Mouse (Mus musculus) forebrain, embryonic 16.5 days (tissue): ENCODE measurements around the gene Tmem60. TPM values are rescaled to one million over a fixed set of nuclear protein-coding genes. Genes with fewer than 3 reads are reported as not detected.
A peak's percentile ranks its signal among the peaks of the same experiment; 100 is the strongest.

Experiments
- ATAC-seq: fragments of 200-750 bp; cut with Nextera tagmentation; 2 replicates; pipeline ENCODE4 v1.8.0; 2017; ENCODE audit warnings: mild to moderate bottlenecking, moderate library complexity
- H3K27ac ChIP-seq: fragments of 300-500 bp; sonication (generic); 2 replicates; pipeline ENCODE4 v1.5.1; 2014; ENCODE audit warnings: low read length, control low read depth
- H3K27me3 ChIP-seq: fragments of 300-500 bp; sonication (generic); replicated peaks from 2 replicates; pipeline ENCODE4 v1.6.1; 2014; ENCODE audit warnings: low read length; ENCODE audit not compliant: control insufficient read depth, insufficient read depth
- H3K36me3 ChIP-seq: fragments of 300-500 bp; sonication (generic); 2 replicates; pipeline ENCODE4 v1.6.1; 2014; ENCODE audit not compliant: control insufficient read depth, insufficient read depth
- H3K4me1 ChIP-seq: fragments of 300-500 bp; sonication (generic); replicated peaks from 2 replicates; pipeline ENCODE4 v1.6.1; 2014; ENCODE audit warnings: low read length; ENCODE audit not compliant: control insufficient read depth, insufficient read depth
- H3K4me2 ChIP-seq: fragments of 300-500 bp; sonication (generic); 2 replicates; pipeline ENCODE4 v1.6.1; 2014; ENCODE audit warnings: mild to moderate bottlenecking, low read length, control low read depth
- H3K4me3 ChIP-seq: fragments of 300-500 bp; sonication (generic); replicated peaks from 2 replicates; pipeline ENCODE4 v1.5.1; 2014; ENCODE audit warnings: mild to moderate bottlenecking, low read length, control low read depth
- H3K9ac ChIP-seq: fragments of 300-500 bp; sonication (generic); replicated peaks from 2 replicates; pipeline ENCODE4 v1.6.1; 2014; ENCODE audit warnings: low read depth, low read length, control low read depth
- H3K9me3 ChIP-seq: fragments of 300-500 bp; sonication (generic); 2 replicates; pipeline ENCODE4 v1.6.1; 2016; ENCODE audit warnings: low read length; ENCODE audit not compliant: control insufficient read depth
- WGBS: fragments of 180-500 bp; shearing (Covaris S2); extraction: QIAGEN DNeasy Blood & Tissue Kit; methylation state at CpG from one replicate; pipeline ENCODE4 v1.1.7; 2014; 5-methylcytosine and 5-hydroxymethylcytosine counted together
- polyA plus RNA-seq: library from polyadenylated mRNA; unstranded; fragments of >200 nt; fragmentation: Nextera tagmentation; extraction: Ambion mirVana; gene quantifications from 2 replicates; pipeline ENCODE4 v1.2.1, GENCODE M21; 2015

Gene Tmem60
- polyA plus RNA-seq, 1 experiment from 2014 or later: 60.9 TPM

GRCm38 (mm10) chr5:20861901-20862300 is 20.1 kb upstream of the Tmem60 start:
- no peak for ATAC-seq
- no peaks in the 10 kb centered on the region for H3K9me3 ChIP-seq
- 87% methylated on average over 2 of the region's 2 CpGs for WGBS
- H3K36me3 ChIP-seq: no peaks in the 10 kb centered on the region
- H3K4me1 ChIP-seq: peaks cover 3% of the 10 kb centered on the region
- no peak overlapping the region for H3K4me3 ChIP-seq
- no peaks in the 10 kb centered on the region for H3K27me3 ChIP-seq
- no peak overlapping the region for H3K27ac ChIP-seq
- H3K4me2 ChIP-seq: no peak overlapping the region
- no peak overlapping the region for H3K9ac ChIP-seq

GRCm38 (mm10) chr5:20864216-20864969 is 17.6 kb upstream of the Tmem60 start:
- WGBS: 54% methylated on average over 4 of the region's 4 CpGs
- no peak for ATAC-seq
- no peak overlapping the region for H3K9ac ChIP-seq
- H3K9me3 ChIP-seq: no peaks in the 10 kb centered on the region
- no peak overlapping the region for H3K4me2 ChIP-seq
- no peak overlapping the region for H3K27ac ChIP-seq
- H3K27me3 ChIP-seq: no peaks in the 10 kb centered on the region
- H3K4me1 ChIP-seq: peaks cover 3% of the 10 kb centered on the region
- H3K36me3 ChIP-seq: no peaks in the 10 kb centered on the region
- no peak overlapping the region for H3K4me3 ChIP-seq

- Histone ChIP-seq H3K27me3 (no peaks in the 10 kb centered on the region), H3K9ac (no peak overlapping the region), H3K4me3 (no peak overlapping the region), H3K36me3 (no peaks in the 10 kb centered on the region), H3K4me1 (peaks cover 3% of the 10 kb centered on the region), H3K9me3 (no peaks in the 10 kb centered on the region), H3K4me2 (no peak overlapping the region), H3K27ac (no peak overlapping the region)
- 77% methylated on average over 2 of the region's 2 CpGs for WGBS
- no peak for ATAC-seq
These were observed 16.7 kb upstream of the Tmem60 start for GRCm38 (mm10) chr5:20865193-20865755.

GRCm38 (mm10) chr5:20873146-20873545 is 8.8 kb upstream of the Tmem60 start:
- Histone ChIP-seq H3K27ac (no peak overlapping the region), H3K4me3 (no peak overlapping the region), H3K27me3 (no peaks in the 10 kb centered on the region), H3K4me1 (no peaks in the 10 kb centered on the region), H3K9ac (no peak overlapping the region), H3K36me3 (no peaks in the 10 kb centered on the region), H3K9me3 (no peaks in the 10 kb centered on the region), H3K4me2 (no peak overlapping the region)
- 97% methylated on average over 1 of the region's 1 CpGs for WGBS
- no peak for ATAC-seq

- no peaks in the 10 kb centered on the region for H3K36me3 ChIP-seq
- peaks cover 4% of the 10 kb centered on the region for H3K4me1 ChIP-seq
- H3K4me3 ChIP-seq: no peak overlapping the region
- no peak overlapping the region for H3K9ac ChIP-seq
- ATAC-seq: no peak
- WGBS: 83% methylated on average over 1 of the region's 1 CpGs
- no peaks in the 10 kb centered on the region for H3K27me3 ChIP-seq
- H3K4me2 ChIP-seq: no peak overlapping the region
- H3K9me3 ChIP-seq: no peaks in the 10 kb centered on the region
- H3K27ac ChIP-seq: no peak overlapping the region
These were observed 5.0 kb upstream of the Tmem60 start for GRCm38 (mm10) chr5:20876934-20877426.

- no peak overlapping the region for H3K27ac ChIP-seq
- no peaks in the 10 kb centered on the region for H3K9me3 ChIP-seq
- no peaks in the 10 kb centered on the region for H3K27me3 ChIP-seq
- peaks cover 14% of the 10 kb centered on the region for H3K4me1 ChIP-seq
- H3K9ac ChIP-seq: no peak overlapping the region
- 73% methylated on average over 2 of the region's 2 CpGs for WGBS
- ATAC-seq: no peak
- H3K4me2 ChIP-seq: peak overlapping the region; percentile 70
- peak overlapping the region; percentile 25 for H3K4me3 ChIP-seq
- no peaks in the 10 kb centered on the region for H3K36me3 ChIP-seq
These were observed 1.6 kb upstream of the Tmem60 start for GRCm38 (mm10) chr5:20880386-20880785.

- ATAC-seq: no peak
- Histone ChIP-seq H3K4me2 (peak overlapping the region; percentile 70), H3K27me3 (no peaks in the 10 kb centered on the region), H3K4me3 (peak overlapping the region; percentile 96), H3K27ac (peak overlapping the region; percentile 96), H3K36me3 (no peaks in the 10 kb centered on the region), H3K9me3 (no peaks in the 10 kb centered on the region), H3K9ac (peak overlapping the region; percentile 85), H3K4me1 (peaks cover 14% of the 10 kb centered on the region)
- 2% methylated on average over 36 of the region's 64 CpGs for WGBS
These were observed 905 bp upstream of the Tmem60 start for GRCm38 (mm10) chr5:20880797-20881775.

GRCm38 (mm10) chr5:20884036-20884620 is 2.1 kb downstream of the Tmem60 start:
- H3K9me3 ChIP-seq: no peaks in the 10 kb centered on the region
- H3K4me3 ChIP-seq: no peak overlapping the region
- H3K9ac ChIP-seq: no peak overlapping the region
- 83% methylated on average over 4 of the region's 4 CpGs for WGBS
- no peaks in the 10 kb centered on the region for H3K36me3 ChIP-seq
- H3K27ac ChIP-seq: no peak overlapping the region
- no peak for ATAC-seq
- H3K27me3 ChIP-seq: no peaks in the 10 kb centered on the region
- no peak overlapping the region; the same call in 1 of the 2 replicates for H3K4me2 ChIP-seq
- peaks cover 14% of the 10 kb centered on the region for H3K4me1 ChIP-seq
